Mouse (Mus musculus) embryo, embryonic 10 days (tissue): ENCODE data around the gene Dlgap1.
A peak's percentile ranks its signal among the peaks of the same experiment; 100 is the strongest.
"Not testable (repeated sequence)": the region's sequence is repeated elsewhere in the genome, so short reads cannot be mapped to it uniquely, and the experiment has no call there.

Source experiments
- DNase-seq: peaks from one replicate; pipeline ENCODE4 v3.0.0-alpha.2; 2015; ENCODE audit warnings: low spot score

Dlgap1 gene

GRCm38 (mm10) chr17:70527101-70527500 lies 558.2 kb downstream of the Dlgap1 start:
- peak; percentile 77 for DNase-seq

- no peak for DNase-seq
These were observed 559.6 kb downstream of the Dlgap1 start for GRCm38 (mm10) chr17:70528196-70529187.

DNA sequence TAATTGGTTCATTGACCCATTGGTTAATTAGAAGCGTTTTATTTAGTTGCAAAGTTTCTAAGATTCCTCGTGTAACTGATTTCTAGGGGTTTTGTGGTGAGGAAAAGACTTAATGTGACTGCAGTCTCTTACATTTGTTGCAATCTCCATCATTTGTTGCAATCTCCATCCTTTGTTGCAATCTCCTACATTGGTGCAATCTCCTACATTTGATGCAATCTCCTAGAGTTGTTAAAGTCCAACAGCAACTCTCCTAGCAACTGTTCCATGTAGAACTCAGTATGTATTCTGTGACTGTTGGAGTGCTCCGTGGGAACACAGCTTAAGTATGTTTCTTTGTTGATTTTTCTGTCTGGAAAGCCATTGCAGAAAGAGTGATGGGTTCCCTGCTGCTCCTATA lies 565.4 kb downstream of the Dlgap1 start:
- no peak for DNase-seq

GRCm38 (mm10) chr17:70541816-70542215 lies 572.9 kb downstream of the Dlgap1 start:
- DNase-seq, result no peak

GRCm38 (mm10) chr17:70550793-70551192 lies 581.9 kb downstream of the Dlgap1 start:
- DNase-seq, result no peak

- DNase-seq, result no peak
These were observed 592.7 kb downstream of the Dlgap1 start for GRCm38 (mm10) chr17:70561547-70561946.

DNA sequence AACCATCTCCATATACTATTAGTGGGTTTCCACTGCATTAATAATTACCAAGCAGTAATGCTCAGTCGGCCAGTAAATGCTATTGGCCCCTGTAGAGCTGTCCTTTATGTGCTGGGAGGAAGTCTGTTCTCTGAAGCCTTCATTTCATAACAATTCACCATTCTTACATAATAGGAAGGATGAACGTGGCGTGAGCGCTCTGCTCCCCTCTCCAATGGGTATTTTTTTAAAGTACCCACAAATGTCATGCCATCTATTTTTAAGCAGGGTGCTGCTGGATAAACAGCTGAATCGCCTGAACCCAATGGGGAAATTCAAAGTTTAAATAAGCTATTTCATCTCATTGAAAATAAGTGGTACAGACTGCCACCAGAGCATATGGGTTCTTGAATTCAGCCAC lies 602.0 kb downstream of the Dlgap1 start:
- no peak for DNase-seq

GRCm38 (mm10) chr17:70583042-70583441 lies 614.2 kb downstream of the Dlgap1 start:
- no peak for DNase-seq

DNA sequence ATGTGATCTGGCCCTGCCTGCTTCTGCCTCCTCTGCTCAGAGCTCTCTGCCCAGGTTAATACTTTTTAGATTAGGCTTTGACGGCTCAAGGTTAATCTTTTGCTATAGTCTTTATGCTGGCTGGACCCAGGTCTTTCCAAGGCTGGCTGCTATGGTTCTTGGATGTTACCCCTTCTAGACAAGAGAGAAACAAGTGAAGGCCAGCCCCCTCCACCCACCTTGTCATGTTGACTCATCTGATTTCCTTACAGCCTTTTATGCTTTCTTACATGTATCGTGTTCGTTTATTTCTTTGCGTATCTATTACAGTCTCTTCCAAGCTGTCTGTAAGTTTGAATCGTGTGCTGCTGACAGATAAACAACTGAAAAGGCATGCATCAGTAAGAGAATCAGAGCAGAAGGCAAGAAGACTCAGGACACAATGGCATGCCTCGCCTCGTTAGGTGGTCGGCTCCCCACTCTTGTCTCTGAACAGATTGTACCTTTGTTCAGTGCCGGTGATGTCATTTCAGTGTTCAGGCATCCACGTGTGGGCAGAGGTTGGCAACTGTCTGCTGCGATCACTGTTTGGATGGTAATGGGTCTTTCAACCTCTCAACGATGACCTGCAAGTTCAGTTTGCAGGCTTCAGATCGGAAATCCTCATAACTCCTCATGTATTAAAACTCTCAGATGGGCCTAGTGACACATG lies 618.0 kb downstream of the Dlgap1 start:
- DNase-seq, result no peak

GRCm38 (mm10) chr17:70587975-70588630 lies 619.2 kb downstream of the Dlgap1 start:
- DNase-seq, result not testable (repeated sequence)

DNA sequence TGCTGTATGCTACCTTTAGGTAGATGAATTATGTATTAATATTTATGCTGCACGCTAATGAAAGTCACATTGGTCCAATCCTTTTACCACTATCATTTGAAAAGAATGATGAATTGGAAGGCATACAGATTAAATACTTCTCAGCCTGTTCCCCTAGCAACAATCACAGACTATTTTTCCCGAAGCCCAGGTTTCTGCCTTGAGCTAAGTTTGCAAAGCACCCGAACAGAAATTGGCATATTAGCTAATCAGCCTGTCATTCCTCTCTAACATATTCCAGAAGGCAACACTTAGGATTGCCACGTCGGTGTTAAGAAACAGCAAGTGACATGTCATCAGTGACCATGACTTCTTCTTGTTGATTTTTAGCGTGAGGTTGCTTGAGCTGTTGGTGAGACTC lies 619.8 kb downstream of the Dlgap1 start:
- DNase-seq, result no peak

GRCm38 (mm10) chr17:70589140-70589539 lies 620.3 kb downstream of the Dlgap1 start:
- peak; percentile 41 for DNase-seq

DNA sequence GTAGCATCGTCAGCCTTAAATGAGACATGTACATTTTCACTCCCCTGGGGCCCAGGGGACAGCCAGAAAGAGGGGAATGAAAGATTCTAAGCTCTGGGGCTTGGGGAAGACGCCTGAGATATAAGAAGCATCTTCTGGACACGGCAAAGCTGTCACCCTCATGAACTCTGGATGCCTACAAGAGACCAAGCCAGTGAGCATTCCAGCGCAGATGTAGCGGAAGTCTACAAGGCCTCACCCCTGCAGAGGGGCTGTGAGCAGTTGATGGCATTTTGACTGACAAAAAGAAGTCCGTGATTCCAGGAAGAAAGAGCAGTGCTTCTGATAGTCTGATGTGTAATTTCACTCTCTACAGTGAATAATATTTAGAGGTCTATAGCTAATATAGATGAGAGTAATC lies 621.6 kb downstream of the Dlgap1 start:
- DNase-seq, result no peak

GRCm38 (mm10) chr17:70594277-70594676 lies 625.4 kb downstream of the Dlgap1 start:
- no peak for DNase-seq

GRCm38 (mm10) chr17:70596326-70596725 lies 627.5 kb downstream of the Dlgap1 start:
- DNase-seq, result no peak

- DNase-seq, result no peak
These were observed 631.6 kb downstream of the Dlgap1 start for GRCm38 (mm10) chr17:70600462-70600861.

DNA sequence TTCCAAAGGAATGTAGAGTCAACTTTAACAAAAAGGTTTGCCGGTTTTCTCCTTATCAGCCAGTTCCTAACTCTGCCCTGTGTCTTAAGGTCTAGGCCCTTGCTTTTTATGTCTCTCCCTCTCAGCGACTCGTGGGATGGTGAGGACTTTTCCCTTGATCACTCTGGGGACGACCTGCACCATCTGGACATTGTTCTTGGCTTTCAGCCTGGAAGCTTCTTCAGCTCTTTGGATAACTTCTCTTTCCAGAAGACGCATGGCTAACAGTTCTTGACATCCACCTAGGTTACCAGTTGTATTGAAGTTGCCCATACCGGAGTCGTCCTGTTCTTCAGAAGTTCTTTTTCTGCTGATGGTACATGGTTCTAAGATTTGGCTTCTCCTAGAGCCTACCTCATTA lies 633.2 kb downstream of the Dlgap1 start:
- no peak for DNase-seq

DNA sequence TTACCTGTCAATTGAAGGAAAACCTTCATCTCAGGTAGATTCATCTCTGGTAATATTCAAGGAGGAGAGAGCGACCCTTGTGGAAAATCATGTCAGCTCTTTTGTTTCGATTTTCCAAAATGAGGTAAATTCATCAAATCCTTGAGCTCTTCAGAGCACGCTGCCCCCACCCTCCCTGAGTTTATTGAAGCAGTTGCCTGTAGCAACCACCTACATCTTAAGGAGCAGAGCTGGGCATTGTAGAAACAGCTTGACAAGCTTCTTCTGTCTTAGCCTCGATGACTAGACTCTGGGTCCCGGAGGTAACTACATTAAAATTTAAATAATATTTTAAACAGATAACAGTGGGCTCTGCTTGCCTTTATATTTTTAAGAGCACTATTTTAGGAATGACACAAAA lies 636.8 kb downstream of the Dlgap1 start:
- DNase-seq, result no peak

DNA sequence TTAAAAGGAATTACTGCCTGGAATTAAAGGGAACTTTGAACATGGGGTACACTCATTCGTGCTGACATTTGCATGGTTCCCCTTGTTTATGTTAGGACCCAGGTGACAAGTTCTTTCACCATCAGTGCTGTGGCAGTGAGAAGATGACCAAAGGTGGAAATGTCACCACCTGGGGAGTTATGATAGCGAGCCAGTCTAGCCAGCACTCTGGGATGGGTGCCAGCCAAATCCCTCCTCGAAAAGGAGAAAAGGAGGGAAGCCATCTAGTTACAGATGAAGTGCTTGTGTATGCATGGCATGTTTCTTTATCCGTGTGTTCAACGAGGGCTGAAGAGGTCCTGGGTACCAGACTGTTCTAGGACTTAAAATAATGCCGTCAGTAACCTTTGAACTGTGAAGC lies 643.3 kb downstream of the Dlgap1 start:
- no peak for DNase-seq

- DNase-seq, result no peak
These were observed 645.0 kb downstream of the Dlgap1 start for GRCm38 (mm10) chr17:70613897-70614296.

- DNase-seq, result no peak
These were observed 645.7 kb downstream of the Dlgap1 start for GRCm38 (mm10) chr17:70614407-70615060.

DNA sequence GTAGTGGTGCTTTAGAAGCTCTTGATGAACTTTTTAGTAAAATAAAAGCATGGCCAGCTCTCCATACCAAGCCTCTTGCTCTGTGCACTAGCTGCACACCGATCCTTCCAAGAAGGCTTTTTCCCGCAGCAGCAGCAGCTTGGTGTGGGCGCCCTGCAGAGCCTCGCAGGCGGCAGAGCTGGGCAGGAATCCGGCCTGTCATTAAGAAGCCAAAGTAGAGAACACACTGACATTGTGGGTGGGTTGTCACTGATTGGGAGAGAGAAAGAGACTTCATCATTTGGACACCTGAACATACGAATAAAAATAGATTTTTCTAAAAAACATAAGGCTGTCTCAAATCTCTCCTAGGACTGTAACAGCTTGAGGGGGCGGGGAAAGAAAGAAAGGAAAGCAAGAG lies 653.6 kb downstream of the Dlgap1 start:
- DNase-seq, result no peak
